Mouse (Mus musculus) leukemia stem cell, adult 10-12 weeks (primary cell): ENCODE results near the gene Slc25a47. TPM values are rescaled to one million over a fixed set of nuclear protein-coding genes. Genes with fewer than 3 reads are reported as not detected.

Experiments
- polyA plus RNA-seq: library from polyadenylated mRNA; stranded (reverse); fragments of >175 nt; gene quantifications from 2 replicates; pipeline ENCODE4 v1.2.3, GENCODE M21; 2012; ENCODE audit warnings: low replicate concordance

The Slc25a47 gene
- polyA plus RNA-seq, result 3.8 and 3.9 TPM in 2 replicates

DNA sequence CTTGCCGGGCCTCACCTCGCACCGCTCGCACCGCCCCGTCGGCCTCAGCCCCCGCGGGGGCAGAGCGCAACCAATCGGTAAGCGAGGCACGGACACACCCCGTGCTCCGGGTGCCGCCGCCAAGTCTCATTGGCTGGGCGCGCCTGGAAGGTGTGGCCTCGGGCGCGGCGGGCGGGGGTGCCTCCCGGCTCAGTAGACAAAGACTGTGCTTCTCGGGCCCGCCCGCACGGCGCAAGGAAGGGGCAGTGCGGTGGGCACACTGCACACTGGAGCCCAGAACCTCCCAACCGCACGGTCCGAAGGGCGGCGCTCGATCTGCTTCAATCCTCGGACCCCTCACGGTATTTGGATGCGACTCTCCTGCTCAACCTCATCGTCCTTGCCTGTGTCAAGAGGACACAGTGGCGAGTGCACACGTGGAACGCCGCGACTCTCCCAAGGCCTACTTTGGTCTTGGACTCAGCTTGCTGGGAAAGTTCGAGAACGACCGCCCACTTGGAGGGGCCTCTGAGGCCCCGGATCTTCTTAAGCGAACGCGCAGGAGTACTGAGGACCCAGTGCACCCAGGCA, at the start of gene Slc25a47, which contains the start of gene Slc25a29:
Gene Slc25a47 (plus strand): TSS at position 207 of the 570 bp plus-strand sequence.
Gene Slc25a29 (minus strand): TSS at position 44 of the 570 bp plus-strand sequence.

GRCm38 (mm10) chr12:108792546-108793452, 43.0 kb upstream of the Slc25a47 start, which contains the start of gene Yy1:
Gene Yy1 (plus strand): TSS chr12:108792973.

DNA sequence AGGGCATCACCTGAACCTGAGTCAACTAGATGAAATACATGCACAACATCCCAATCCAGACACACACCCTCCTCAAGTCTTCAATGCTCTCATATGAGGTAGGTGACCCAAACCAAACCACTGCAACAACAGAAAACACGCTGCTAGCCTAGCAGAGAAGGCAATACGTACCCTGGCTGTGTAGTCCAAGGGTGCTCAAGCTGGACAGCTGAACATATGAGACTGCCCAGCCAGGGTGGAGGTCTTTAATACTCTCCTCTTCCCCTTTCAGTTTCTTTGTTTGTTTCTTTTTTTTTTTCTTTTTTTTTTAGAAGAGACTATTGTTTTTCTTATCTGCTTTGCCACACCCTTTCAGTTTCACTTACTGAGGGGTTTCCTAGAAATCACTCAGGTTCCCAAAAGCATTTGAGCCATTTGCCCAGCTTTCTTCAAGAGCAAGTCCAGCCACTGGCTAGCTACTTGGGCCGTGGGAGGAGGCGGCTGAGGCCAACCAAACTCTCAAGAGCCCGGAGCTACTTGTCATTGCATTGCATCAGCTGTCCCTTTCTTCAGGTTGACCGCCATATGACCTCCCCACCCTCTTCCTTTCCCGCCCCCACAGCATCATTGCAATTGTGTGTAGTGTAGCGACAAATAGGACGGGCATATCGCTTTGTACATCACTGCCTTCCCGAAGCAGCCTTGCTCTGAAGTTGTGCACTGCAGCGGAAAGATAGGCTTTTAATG, 57.3 kb downstream of the Slc25a47 start, which contains the start of gene Wdr25:
Gene Wdr25 (plus strand): TSS at position 643 of the 726 bp plus-strand sequence.

DNA sequence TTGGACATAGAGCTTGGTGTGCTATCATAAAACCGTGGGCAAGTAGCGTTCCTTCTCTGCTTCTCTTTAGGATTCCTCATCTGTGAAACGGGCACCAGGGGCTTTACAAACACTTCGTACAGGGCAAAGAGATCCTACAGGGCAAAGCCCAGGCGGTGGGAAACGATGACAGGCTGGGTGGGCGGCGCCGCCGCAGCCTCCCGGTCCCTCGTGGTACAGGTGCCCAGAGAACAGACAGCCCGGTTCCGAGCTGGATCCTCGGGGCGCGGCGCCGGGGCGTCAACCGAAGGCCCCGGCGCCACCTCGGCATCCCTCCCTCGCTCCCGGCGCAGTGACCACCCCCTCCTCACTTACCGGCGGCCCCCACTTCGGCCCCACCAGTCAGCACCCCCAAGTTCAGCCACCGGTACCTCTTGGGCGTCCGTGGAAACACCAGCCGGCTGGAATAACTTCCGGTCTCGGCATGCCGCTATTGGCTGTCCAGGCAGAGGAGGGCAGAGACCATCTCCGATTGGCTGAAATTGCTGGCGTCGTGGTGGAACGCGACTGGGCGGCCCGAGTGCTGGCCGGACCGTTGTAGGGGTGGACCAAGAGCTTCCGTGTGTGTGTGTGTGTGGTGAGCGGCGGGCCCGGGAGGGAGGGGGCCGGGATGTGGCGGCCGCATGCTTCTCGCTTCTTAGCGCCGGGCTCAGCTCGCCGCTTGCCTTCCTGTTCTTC, 58.0 kb downstream of the Slc25a47 start, which contains the start of gene Wars:
Gene Wars (minus strand): TSS at position 460 of the 717 bp plus-strand sequence.

Other genes starting within 250 kb of the Slc25a47 start
- gene Degs2, start 133.7 kb upstream of the Slc25a47 start, polyA plus RNA-seq, result 0.14 TPM in 1 of 2 replicates, not detected in the other
- gene Yy1, start 43.1 kb upstream of the Slc25a47 start, polyA plus RNA-seq, result 32.4 and 46.5 TPM in 2 replicates
- 1.1 TPM in 2 replicates for gene Slc25a29, start 163 bp upstream of the Slc25a47 start, polyA plus RNA-seq
- gene Wdr25, start 57.6 kb downstream of the Slc25a47 start, polyA plus RNA-seq, result 4.0 and 13.0 TPM in 2 replicates
- gene Wars, start 58.1 kb downstream of the Slc25a47 start, polyA plus RNA-seq, result 9.4 and 78.8 TPM in 2 replicates
- gene Begain, start 232.2 kb downstream of the Slc25a47 start, polyA plus RNA-seq, result 1.5 and 3.7 TPM in 2 replicates